Mouse (Mus musculus): ENCODE measurements around the gene Tdrd5. TPM values are rescaled to one million over a fixed set of nuclear protein-coding genes. Genes with fewer than 3 reads are reported as not detected.

Tdrd5 gene
- total and polyA plus RNA-seq, 3 experiments: 3.4 to 4.1 TPM; not detected in 1

- TF ChIP-seq ZC3H11A (IDR thresholded peaks at IDR 0.05; ENCODE audit: low read depth, low read length): no peak
Observed at GRCm38 (mm10) chr1:156288556-156289221, 14.8 kb downstream of the Tdrd5 start (continued).

- Histone ChIP-seq H3K36me3 (ENCODE audit: control insufficient read depth in 1 of 2, insufficient read depth in 2 of 2, low read length in 2 of 2) (peaks cover 0 to 27% of the 10 kb centered on the region in 2 experiments; a peak in 2 of 4 replicates), H3K4me3 (ENCODE audit: control insufficient read depth in 1 of 2, insufficient read depth in 1 of 2, low read depth in 2 of 2, low read length in 2 of 2) (no peak overlapping the region), H3K27me3 (ENCODE audit: control insufficient read depth in 1 of 2, insufficient read depth in 2 of 2, low read length in 2 of 2) (no peaks in the 10 kb centered on the region), H3K27ac (ENCODE audit: control insufficient read depth, low read depth, low read length) (no peak overlapping the region), H3K9me3 (replicated peaks; ENCODE audit: insufficient read depth, low read length) (no peaks in the 10 kb centered on the region), H3K9ac (ENCODE audit: control insufficient read depth, low read depth, low read length, poor library complexity, severe bottlenecking) (no peak overlapping the region), H3K79me2 (ENCODE audit: control insufficient read depth, insufficient read depth, low read length, poor library complexity) (no peaks in the 10 kb centered on the region), H3K4me1 (ENCODE audit: control insufficient read depth in 1 of 2, insufficient read depth in 2 of 2, low read length in 2 of 2) (peaks cover 13 to 18% of the 10 kb centered on the region in 2 experiments)
- TF ChIP-seq POLR2A (IDR thresholded peaks at IDR 0.05; ENCODE audit: control insufficient read depth in 1 of 2, insufficient read depth in 1 of 2, low read depth in 1 of 2, low read length in 2 of 2, poor library complexity in 1 of 2) (no peak), GABPA (IDR thresholded peaks at IDR 0.05; ENCODE audit: low read depth, low read length) (no peak), USF1 (IDR thresholded peaks at IDR 0.05; ENCODE audit: low read depth, low read length) (no peak), MAX (IDR thresholded peaks at IDR 0.05; ENCODE audit: low read length) (no peak), GATA1 (IDR thresholded peaks at IDR 0.05; ENCODE audit: low read depth, low read length) (no peak), NRF1 (IDR thresholded peaks at IDR 0.05; ENCODE audit: insufficient read depth, low read depth, low read length, poor library complexity, severe bottlenecking) (no peak)
- DNase-seq (ENCODE audit: low read depth, low spot score): no peak
Observed at GRCm38 (mm10) chr1:156285541-156285896, 17.9 kb downstream of the Tdrd5 start.

- H3K4me3 ChIP-seq (ENCODE audit: control insufficient read depth in 1 of 2, insufficient read depth in 1 of 2, low read depth in 2 of 2, low read length in 2 of 2): no peak overlapping the region
- H3K36me3 ChIP-seq (ENCODE audit: control insufficient read depth in 1 of 2, insufficient read depth in 2 of 2, low read length in 2 of 2): peaks cover 0 to 22% of the 10 kb centered on the region in 2 experiments; a peak in 2 of 4 replicates
- H3K9me3 ChIP-seq (replicated peaks; ENCODE audit: insufficient read depth, low read length): no peaks in the 10 kb centered on the region
- H3K27ac ChIP-seq (ENCODE audit: control insufficient read depth, low read depth, low read length): peak overlapping the region; percentile 40; the same call in 1 of the 2 replicates
- no peaks in the 10 kb centered on the region for H3K79me2 ChIP-seq (ENCODE audit: control insufficient read depth, insufficient read depth, low read length, poor library complexity)
- DNase-seq (ENCODE audit: low read depth, low spot score): no peak
- H3K9ac ChIP-seq (ENCODE audit: control insufficient read depth, low read depth, low read length, poor library complexity, severe bottlenecking): 0 out of 2 replicates have a peak overlapping the region, but pooled peaks have one; percentile 13
- TF ChIP-seq MYC (IDR thresholded peaks at IDR 0.05; ENCODE audit: low read depth, low read length) (no peak), HCFC1 (IDR thresholded peaks at IDR 0.05; ENCODE audit: low read depth, low read length) (no peak), USF2 (IDR thresholded peaks at IDR 0.05; ENCODE audit: borderline replicate concordance in 1 of 2, insufficient read depth in 1 of 2, low read depth in 1 of 2, low read length in 2 of 2) (no peak), ETS1 (IDR thresholded peaks at IDR 0.05; ENCODE audit: low read depth, low read length) (no peak), MAFK (IDR thresholded peaks at IDR 0.05; ENCODE audit: borderline replicate concordance, low read depth, low read length) (no peak), KAT2A (conservative IDR thresholded peaks at IDR 0.05; ENCODE audit: low read depth, low read length) (no peak), USF1 (IDR thresholded peaks at IDR 0.05; ENCODE audit: low read depth, low read length) (no peak), ZC3H11A (IDR thresholded peaks at IDR 0.05; ENCODE audit: low read depth, low read length) (no peak), RAD21 (IDR thresholded peaks at IDR 0.05; ENCODE audit: low read depth, low read length) (no peak), ELF1 (IDR thresholded peaks at IDR 0.05; ENCODE audit: low read depth, low read length) (no peak), POLR2AphosphoS5 (IDR thresholded peaks at IDR 0.05; ENCODE audit: borderline replicate concordance, low read depth, low read length) (no peak), NRF1 (IDR thresholded peaks at IDR 0.05; ENCODE audit: insufficient read depth, low read depth, low read length, poor library complexity, severe bottlenecking) (no peak), POLR2AphosphoS2 (IDR thresholded peaks at IDR 0.05; ENCODE audit: low read length) (no peak), RCOR1 (IDR thresholded peaks at IDR 0.05; ENCODE audit: low read depth, low read length) (no peak), SMC3 (IDR thresholded peaks at IDR 0.05; ENCODE audit: low read depth, low read length) (no peak), MAZ (IDR thresholded peaks at IDR 0.05; ENCODE audit: low read depth, low read length) (no peak), MEF2A (IDR thresholded peaks at IDR 0.05; ENCODE audit: extremely low read depth, insufficient replicate concordance, low read depth, low read length, poor library complexity, severe bottlenecking) (no peak), CHD1 (IDR thresholded peaks at IDR 0.05; ENCODE audit: low read depth, low read length) (no peak)
- H3K27me3 ChIP-seq (ENCODE audit: control insufficient read depth in 1 of 2, insufficient read depth in 2 of 2, low read length in 2 of 2): no peaks in the 10 kb centered on the region
- H3K4me1 ChIP-seq (ENCODE audit: control insufficient read depth in 1 of 2, insufficient read depth in 2 of 2, low read length in 2 of 2): peaks cover 12 to 13% of the 10 kb centered on the region in 2 experiments
Observed at GRCm38 (mm10) chr1:156284851-156285540, 18.5 kb downstream of the Tdrd5 start.

Data from MEL (cell line).